Mouse (Mus musculus): ENCODE measurements at regions not wholly inside any gene's neighbourhood (a gene's known extent, or its start where the extent isn't known, plus 50 kb on each side); places are given as distances from the start of the nearest gene placed in this dataset.

- H3K36me3 ChIP-seq (ENCODE audit: insufficient read depth), result no peaks in the 10 kb centered on the region
These were observed 402.5 kb upstream of the Gemin8 start for GRCm38 (mm10) chrX:165767672-165768265.

More at GRCm38 (mm10) chrX:165767672-165768265, 402.5 kb upstream of the Gemin8 start:
- Histone ChIP-seq H3K4me1 (ENCODE audit: insufficient read depth) (no peaks in the 10 kb centered on the region), H3K27me3 (ENCODE audit: insufficient read depth, low read length) (no peaks in the 10 kb centered on the region), H3K27ac (ENCODE audit: low read depth, low read length) (no peak overlapping the region), H3K9ac (no peak overlapping the region), H3K4me3 (ENCODE audit: low read depth, low read length) (no peak overlapping the region), H3K4me2 (ENCODE audit: low read depth) (no peak overlapping the region), H3K9me3 (ENCODE audit: low read length) (no peaks in the 10 kb centered on the region)
- WGBS, result 39% methylated on average over 3 of the region's 3 CpGs
- DNase-seq, result peak; percentile 19
- ATAC-seq, result no peak
- no peak for TF ChIP-seq CTCF (IDR thresholded peaks at IDR 0.05; ENCODE audit: low read depth)

Data from forebrain, postnatal 0 days (tissue).